Mouse (Mus musculus) liver, adult (tissue): ENCODE measurements around the gene Grid2.

ENCODE experiments used
- GATA4 ChIP-seq: IDR thresholded peaks from 2 replicates; pipeline ENCODE4 v1.6.1; 2014; ENCODE audit warnings: mild to moderate bottlenecking, low read length; ENCODE audit not compliant: insufficient replicate concordance

The Grid2 gene

DNA sequence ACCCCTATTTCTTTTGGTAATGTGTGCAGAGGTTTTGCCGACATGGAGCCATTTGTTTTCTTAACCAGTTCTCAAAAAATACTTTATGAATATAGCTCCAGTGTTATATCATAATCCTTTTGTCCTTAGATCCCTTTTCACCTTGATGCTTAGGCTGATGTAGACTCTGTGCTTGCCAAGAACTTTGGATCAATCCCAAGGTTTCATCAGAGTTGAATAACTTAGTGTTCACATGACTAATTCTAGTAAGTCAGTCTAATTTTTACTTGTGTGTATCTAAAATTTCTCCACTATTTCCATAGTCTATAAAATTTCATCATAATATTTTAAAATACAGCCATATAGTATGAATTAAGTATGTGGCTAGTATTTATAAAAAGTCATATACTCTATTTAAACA is 259.3 kb downstream of the Grid2 start:
- no peak for TF ChIP-seq GATA4

DNA sequence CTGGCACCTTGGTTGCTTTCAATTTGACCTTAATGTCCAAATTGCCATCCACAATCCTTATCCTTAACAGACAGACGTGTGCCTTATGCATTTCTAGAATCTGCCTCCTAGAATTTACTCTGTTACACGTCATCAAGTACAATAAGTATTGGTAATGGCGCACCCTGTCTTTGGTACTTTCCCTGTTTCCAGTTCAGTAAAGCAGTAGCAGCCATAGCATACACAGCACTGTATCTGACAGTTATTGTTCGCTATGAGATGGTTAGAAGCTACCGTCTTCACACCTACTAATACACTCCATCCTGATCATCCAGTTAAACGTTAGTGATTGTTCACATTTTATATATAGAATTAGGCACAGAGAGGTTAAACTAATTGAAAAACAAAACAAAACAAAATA is 260.3 kb downstream of the Grid2 start:
- no peak for TF ChIP-seq GATA4

DNA sequence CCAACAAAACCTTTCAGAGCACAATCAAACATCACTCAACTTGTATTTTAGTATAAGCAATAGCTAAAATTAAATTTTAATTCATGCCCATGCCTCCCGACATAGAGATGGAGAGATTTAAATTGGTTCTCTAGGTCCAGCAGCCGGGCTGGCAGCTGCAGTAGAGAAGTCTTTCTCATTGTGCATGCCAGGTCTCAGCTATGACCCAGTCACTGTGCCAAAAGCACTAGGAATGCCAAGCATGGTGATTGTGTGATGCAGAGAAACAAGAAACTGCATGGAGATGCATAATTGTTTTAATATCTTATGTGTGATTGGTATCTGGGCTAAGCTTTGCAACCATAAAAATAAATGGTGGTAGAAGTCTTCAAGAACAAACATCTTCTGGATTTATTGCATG is 276.1 kb downstream of the Grid2 start:
- no peak for TF ChIP-seq GATA4

DNA sequence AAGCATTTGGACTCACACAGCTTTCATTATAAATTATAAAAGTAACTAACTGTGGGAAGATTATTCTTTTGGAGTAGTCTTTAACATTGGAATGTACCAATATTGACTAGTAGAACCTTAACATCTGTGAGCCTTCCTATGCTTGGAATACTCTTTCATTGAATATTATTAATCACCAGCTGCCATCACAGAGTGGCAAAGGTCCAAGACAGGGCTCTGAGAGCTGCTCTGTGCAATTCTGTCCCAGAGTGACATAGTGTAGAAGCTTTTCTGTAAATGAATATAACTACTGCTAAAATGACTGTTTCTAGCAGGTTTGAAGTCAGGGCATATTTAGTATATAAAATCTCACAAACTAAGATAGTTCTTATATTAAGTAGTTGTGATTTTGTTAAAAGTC is 277.2 kb downstream of the Grid2 start:
- no peak for TF ChIP-seq GATA4

DNA sequence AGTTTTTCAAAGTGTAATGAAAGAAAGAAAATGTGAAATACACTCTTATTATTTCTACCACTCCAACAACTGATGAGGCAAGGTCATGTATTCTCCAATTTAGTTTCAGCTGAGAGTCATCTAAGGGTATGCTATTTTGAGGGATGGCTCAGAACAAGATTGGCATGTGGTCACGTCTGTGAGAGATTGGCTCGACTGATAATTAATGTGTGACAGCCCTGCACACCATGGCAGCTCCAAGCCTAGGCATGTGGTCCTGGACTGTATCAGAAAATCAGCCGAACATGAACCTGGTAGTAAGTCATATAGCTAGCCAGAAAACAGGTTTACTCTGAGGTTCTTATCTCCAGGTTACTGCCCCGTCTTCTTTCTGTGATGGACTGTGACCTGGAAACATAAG is 292.1 kb downstream of the Grid2 start:
- no peak for TF ChIP-seq GATA4

DNA sequence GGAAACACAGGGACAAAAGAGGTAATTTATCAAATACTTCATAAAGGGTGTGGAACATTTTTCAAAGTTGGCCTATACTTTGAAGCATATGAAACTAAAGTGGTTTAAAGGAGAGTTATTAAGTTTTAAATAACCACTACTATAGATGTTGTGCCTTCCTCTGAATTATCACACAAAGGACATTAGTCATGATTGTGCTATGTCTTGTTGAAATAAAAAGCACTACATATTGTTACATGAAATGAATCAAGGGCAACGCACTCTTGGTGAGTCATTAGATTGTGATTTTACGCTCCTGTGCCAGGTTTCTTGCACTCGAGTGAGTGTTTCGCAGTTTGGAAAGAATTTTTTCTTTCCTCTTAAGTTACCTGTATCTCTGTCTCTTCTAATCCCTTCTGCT is 335.0 kb downstream of the Grid2 start:
- no peak for TF ChIP-seq GATA4

DNA sequence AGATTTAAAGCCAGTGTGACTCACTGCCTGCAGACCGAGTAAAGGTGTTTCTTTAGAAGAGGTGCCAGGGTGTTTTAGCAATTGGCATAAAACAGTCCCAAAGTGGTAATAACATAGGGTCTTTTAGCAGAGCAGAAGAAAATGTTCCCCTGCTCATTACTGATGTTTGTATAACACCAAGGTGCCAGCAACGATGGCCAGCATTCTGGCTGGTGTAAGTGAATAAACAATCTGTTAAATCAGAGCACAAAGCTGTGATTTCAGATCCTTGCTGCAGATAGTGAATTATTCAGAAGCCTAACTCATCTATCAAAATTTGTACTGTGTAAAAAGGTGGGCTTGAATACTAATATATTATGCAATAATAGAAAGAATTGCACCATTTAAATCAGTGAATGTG is 353.9 kb downstream of the Grid2 start:
- no peak for TF ChIP-seq GATA4

DNA sequence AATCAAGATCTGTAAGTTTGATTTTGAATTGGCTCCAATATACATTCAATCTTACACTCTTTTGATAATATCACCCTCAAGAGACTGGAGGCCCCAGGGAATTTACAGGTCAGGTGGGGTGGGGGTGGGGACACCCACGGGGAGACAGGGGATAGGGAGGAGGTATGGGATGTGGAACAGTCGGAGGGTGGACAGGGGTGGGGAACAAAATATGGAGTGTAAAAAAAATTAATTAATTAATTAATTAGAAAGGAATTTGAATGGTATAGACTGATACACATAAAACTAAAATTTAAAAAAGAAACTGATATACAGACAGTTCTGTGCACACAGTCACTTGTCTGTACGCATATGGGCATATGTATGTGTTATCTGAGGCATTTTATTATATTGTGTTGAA is 380.3 kb downstream of the Grid2 start:
- TF ChIP-seq GATA4, result no peak

DNA sequence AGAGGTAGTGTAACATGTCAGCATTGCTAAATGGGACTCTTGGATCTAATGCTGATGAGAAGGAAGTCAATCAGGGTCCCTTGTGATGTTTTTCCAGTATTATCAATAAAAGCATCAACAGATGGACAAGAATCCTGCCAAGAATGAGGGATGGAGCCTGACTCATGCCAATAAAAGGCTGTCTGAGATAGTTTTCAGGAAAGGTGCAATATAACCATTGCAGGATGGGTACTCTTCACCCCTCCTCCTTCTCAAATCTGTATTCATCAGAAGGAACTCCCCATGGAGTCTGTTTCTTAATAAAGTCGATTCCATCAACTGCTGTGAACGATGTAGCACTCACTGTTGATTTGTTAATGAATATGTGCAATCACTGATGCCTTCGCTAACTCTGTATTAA is 403.7 kb downstream of the Grid2 start:
- no peak for TF ChIP-seq GATA4

DNA sequence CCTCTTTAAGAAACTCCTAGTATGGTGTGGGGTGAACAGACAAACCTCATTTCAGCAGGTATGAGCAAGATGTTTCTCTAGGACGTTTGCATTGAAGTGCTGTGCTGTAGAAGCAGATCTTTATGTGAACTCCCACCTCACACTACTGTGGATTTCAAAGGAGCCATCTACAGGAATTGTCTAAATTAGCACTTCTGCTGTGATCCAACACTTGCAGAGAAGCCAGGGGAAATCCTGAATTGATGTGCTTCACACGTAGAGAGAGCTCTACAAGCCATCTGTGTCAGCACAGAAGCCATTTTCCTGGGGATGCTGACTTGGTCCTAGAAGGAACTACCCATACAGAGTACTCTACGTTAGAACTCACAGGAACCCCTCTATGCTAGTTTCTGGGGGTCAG is 430.0 kb downstream of the Grid2 start:
- TF ChIP-seq GATA4, result no peak

DNA sequence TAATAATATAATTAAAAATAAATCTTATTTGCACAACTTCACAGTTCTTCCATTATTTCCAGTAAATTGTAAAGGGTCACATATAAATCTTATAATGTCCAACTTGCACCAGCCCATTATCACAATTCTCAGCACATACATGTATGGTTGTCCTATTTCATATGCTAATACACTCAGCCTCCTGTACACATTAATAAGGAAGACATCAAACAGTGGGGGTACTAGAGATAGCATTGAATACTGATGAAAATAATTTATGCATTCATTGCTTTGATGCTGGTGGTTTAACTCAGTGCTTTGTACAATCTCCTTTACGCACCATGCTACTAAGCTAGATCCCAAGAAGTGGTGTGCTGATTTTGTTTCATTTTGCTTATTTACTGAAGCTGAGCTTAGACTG is 446.0 kb downstream of the Grid2 start:
- no peak for TF ChIP-seq GATA4

DNA sequence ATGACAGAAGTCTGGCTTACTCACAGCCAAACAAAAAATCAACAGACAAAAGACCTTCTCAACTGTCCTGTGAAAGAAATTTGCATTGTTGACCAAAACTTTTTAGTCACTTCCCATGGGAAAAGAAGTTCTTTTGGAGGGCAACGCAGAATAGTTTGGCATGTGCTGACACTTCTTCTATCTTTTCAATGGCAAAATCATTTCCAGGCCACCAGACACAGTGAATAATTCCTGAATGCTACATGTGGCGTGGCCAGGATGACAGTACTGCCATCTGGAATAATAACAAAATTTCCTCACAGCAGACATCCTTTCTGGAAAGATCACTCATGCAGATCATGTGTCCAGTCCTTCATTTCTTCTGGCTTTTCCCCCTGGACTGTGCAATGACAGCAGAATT is 478.1 kb downstream of the Grid2 start:
- TF ChIP-seq GATA4, result no peak

DNA sequence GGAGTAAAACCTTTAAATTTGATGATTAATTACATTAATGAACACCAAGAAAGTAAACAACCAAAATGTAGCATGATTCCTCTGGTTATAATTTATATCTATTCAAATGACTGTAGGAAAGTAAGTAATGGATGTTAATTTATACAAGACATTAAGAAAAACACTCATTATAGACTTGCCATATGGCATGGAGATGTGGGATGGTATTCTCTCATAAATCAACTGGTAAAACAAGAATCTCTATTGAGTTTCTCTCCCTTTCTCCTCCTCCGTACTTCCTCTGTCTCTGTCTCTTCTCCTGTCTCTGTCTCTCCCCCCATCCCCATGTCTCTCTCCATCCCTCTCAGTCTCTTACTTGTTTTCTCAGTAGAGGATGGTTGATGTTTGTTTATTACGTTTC is 506.9 kb downstream of the Grid2 start:
- no peak for TF ChIP-seq GATA4

DNA sequence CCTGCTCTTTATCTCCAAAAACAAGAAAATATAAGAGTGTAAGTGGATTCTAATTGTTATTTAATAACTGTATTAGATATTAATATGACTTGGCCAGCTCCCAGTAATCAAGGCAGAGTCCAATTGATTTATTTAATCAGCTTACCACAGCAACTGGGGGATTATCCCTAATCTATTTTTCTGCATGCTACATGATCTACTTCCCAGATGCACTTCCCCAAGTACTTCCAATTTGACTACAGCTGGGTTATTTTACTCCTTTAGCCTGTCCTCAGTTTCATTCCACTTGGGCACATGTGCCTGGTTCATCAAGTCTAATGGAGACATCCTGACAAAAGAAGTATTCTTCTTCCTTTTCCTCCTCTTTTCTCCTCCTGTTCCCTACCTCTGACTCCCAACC is 539.0 kb downstream of the Grid2 start:
- TF ChIP-seq GATA4, result no peak

DNA sequence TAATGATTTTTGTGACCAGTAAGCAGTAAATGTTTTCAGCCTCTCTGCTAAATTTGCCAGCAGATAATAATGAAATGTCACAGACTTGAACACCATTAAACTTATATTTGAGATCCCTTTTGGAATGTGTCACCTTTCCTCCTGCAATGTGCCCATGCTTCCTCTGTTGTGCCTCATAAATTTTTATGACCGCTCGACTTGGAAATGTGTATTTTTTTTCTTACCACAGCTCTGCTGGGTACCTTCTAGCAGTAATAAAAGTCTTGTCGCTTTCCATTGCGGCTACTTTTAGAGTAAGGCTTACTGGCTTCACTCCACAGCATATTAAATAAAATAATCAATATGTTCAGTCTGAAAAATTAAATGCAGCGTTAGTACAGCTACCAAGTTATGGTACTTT is 564.6 kb downstream of the Grid2 start:
- no peak for TF ChIP-seq GATA4

DNA sequence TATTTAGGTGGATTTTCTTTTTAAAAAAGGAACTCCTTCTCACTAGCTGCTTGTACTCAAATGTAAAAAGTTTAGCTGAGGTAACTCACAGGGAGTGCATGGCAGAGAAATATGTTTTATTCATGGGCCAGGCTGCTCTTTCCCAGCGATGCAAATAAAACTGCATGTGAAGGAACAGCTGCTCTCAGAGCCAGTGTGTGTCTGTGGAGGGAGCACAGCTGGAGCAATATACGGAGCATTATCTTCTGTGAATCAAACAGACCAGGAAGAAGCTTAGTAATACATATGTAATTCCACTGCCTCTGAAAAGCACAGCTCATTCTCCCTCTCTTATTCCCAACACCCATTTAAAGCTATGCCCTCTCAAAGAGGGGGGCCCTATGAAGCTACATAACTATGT is 607.0 kb downstream of the Grid2 start:
- TF ChIP-seq GATA4, result no peak

DNA sequence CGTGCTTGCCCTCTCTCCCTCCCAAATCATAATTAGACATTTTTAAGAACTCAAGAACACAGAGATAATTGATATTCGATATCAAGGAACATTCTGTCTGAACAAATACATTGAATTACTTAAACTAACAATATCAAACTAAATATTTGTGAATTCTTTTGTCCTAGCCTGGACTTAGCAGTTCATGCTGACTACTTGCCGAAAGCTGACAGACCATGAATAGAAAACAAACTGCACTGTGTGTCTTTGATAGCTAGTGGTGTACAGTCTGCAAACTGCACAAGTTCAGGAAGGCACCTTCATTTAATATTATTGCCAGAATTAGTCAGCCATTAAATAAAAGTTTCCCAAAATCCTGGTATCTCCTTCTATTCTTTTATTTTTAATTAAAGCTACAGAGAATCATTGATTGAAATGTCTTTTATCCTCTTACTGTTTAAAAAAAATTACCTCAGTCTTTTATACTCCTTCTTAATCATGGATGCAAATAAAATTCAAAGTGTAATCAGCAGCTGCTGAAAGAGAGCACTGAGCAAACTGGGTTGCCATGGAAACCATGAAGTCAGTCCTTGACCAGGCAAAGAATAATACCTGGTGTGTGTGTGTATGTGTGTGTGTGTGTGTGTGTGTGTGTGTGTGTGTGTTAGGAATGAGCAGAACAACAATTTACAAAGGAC is 621.5 kb downstream of the Grid2 start:
- no peak for TF ChIP-seq GATA4
